Mouse (Mus musculus) brain, embryonic 18.5 days (tissue): ENCODE measurements around the gene Samhd1.

Experiments used
- DNase-seq: peaks from one replicate; pipeline ENCODE4 v3.0.0-alpha.2; 2012; ENCODE audit warnings: low read depth, low spot score

The Samhd1 gene

GRCm38 (mm10) chr2:157136646-157137045 is 1.6 kb upstream of the Samhd1 start:
- no peak for DNase-seq

- DNase-seq: no peak
Measured at GRCm38 (mm10) chr2:157136176-157136575, 1.1 kb upstream of the Samhd1 start.

DNA sequence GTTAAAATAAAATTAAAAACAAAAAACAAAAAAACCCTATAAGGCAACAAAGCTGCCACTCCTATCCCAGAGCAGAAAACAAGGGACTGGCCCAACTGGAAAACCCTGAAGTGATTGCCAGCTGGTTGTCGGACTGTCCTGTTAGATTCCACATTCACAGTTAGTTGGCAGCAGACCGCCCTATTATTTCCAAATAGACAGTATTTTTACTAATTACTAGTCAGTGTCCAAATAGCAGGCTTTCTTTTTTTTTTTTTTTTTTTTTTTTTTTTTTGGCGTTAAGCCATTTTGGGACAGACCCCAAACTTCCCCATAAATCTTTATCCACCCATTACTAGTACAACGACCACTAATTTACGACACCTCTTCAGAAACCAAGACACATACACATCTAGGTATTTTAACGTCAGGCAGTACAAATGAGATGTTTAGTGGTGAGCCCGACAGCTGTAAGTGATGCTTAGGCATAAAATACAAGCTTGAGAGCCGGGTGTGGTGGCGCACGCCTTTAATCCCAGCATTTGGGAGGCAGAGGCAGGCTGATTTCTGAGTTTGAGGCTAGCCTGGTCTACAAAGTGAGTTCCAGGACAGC is 560 bp upstream of the Samhd1 start:
- DNase-seq: no peak

DNA sequence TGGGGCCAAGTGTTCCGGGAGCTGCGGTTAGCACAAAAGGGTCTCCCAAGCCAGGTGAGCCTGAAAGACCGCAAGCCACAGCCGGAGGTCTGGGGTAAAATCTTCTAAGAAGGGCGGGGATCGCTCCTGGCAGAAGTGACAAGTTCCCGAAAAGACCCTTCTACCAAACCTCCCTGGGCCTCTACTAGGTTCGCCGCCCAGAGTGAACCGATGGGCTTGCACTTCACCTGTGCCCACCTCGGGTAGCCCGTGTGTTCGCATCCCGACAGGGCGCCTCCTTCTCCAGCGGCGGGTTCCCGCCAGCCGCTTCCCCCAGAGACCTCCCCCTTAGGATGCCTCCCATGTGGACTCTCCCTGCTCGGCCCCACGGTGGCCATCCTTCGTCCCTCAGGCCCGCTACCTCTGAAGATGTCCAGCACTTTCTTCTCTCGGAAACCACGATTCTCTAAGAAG is 560 bp downstream of the Samhd1 start:
- no peak for DNase-seq

DNA sequence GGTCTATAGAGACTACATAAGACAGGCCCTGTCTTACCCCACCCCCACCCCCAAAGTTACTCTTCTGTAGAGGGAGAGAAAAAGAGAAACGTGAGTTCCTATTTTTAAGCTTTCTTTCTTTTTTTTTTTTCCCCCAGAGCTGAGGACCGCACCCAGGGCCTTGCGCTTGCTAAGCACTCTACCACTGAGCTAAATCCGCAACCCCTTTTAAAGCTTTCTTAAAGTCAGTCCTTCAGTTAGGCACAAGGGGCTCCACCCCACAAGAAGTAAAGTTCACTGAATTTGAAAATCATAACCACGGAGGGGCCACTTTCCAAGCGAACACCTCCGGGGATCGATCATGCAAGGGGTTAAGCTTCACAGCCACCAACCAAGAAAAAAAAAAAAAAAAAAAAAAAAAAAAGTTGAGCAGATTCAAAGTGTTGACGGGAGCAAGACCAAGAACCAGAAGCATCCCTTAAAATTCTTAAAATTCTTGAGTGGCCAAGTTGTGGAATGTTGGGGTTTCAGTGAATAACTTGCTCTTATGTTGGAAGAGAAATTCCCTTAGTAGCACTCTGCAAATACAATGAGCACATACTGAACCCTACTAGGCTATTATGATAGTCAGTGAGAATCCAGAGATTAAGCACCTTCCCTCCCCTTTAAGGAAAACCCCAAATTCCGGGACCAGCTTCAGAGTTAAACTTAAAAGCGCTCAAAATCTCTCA is 1.1 kb downstream of the Samhd1 start:
- no peak for DNase-seq

GRCm38 (mm10) chr2:157132686-157133540 is 2.2 kb downstream of the Samhd1 start:
- DNase-seq: no peak

- DNase-seq: no peak
Measured at GRCm38 (mm10) chr2:157132086-157132485, 3.0 kb downstream of the Samhd1 start.

DNA sequence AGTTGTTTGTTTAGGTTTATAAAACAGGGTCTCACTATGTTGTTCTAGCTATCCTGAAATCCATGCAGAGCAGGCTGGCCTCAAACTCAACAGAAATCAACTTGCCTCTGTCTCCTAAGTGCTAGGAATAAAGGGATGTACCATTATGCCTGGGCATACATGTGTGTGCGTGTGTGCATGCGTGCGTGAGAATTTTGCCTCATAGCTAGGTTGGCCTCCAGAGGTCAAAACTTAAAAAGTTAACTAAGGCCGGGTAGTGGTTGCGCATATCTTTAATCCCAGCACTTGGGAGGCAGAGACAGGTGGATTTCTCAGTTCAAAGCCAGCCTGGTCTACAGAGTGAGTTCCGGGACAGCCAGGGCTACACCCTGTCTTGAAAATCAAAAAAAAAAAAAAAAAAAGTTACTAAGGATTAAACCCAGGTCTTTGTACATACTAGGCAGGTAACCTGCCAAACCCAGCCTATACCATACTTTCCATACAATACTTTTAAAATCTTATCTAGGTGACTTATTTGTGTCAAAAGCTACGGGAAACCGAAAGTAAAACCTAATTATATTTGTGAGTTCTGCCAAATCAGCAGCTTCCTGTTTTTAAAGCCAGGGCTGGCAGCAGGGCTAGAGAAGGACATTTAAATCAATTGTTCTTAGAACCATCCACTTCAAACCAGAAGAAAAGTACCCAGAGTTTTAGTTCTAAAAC is 4.1 kb downstream of the Samhd1 start:
- no peak for DNase-seq

DNA sequence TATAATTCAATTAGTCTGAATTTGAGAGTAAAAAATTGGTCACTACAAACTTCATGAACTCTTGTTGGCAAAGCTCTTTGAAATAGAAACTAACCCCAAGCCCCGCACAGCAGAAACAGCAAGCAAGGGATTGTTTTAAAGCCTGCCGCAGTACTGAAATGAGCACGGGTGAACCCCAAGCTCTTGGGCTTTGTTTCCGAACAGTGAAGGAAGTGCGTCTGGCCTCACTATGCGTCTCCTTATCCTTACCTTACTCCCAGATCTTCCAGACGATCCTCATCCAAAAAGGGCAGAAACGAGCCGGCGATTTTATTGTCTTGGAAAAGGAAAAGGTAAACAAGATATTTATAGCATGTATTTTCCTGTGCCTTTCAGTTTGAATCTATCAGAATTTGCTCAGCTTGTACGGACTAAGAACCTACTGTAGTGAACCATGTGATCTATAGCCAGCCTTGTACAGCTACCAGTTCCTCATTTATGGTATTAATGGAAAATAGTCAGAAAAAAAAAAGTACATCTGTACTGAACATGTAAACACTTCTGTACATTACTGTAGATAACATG is 5.4 kb downstream of the Samhd1 start:
- DNase-seq: no peak

DNA sequence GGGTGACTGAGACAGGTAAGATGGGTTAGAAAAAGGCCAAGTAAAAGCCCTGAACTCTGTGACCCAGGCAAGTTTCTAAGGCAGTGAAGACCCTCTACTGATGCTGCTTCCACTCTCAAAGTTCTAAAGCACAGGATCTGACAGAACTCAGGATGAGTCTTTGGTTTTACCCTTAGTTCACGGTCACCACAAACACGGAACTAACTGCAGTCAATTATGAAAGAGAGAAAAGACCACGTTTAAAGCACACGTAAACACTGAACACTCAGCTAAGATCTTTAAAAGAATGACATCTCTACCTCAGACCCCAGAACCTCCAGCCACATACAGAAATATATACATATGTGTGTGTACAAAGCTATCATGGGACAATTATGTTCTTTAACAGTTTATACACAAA is 6.0 kb downstream of the Samhd1 start:
- no peak for DNase-seq

GRCm38 (mm10) chr2:157128072-157128471 is 7.0 kb downstream of the Samhd1 start:
- DNase-seq: no peak

GRCm38 (mm10) chr2:157127370-157127769 is 7.7 kb downstream of the Samhd1 start:
- DNase-seq: no peak

- no peak for DNase-seq
Measured at GRCm38 (mm10) chr2:157125246-157125645, 9.8 kb downstream of the Samhd1 start.

DNA sequence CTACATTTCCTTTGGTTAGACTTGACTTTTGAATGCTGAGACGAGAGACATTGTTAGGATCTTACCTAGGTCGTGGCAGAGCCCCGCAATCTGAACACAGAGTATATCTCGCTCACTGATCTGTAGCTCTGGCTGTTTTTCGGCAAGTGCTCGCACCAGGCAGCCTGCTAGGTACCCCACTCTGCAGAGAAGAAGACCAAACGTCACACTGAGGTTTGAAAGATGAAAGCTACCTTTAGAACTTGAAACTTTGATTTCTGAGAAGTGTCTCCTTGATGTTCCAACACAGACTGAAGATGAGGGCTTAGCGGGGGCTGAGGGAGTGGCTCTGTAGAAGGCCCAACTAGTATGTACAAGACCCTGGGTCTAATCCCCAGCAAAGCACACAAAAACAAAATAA is 13.3 kb downstream of the Samhd1 start:
- DNase-seq: no peak

- DNase-seq: no peak
Measured at GRCm38 (mm10) chr2:157119075-157119474, 16.0 kb downstream of the Samhd1 start.

DNA sequence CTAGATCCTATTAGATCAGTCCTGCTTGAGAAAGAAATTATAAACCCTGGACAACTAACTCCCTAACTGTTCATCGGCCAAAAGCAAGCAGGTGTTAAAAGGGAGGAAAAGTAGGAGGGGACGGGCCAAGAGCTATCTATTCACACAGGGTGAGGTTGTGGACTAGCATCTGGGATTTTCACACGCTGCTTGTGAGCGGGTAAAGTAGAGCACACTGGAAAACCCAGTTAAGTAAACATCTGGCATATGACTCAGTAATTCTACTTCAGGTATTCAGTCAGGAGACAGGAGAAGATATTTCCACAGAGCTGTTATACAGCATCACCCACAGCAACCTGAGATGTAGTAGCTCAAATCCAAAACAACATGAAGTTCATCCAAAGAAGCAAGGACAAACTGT is 16.5 kb downstream of the Samhd1 start:
- no peak for DNase-seq

DNA sequence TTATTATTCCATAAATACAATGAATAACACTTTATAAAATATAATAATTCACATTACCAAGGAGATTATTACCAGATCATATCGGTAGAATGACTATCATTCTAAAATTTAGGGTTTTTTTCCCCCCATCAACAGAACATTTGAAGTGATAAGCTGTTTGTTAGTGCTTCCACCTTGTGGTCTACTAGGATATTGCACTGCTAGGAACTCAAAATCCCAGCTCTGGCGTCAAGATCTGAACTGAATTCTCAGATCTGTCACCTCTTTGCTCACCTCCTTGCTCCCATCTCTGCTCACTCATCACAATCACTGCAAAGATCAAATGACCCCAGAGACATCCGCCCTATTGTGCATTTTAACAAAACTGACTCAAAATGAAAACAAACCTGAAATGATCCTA is 18.1 kb downstream of the Samhd1 start:
- DNase-seq: no peak

- DNase-seq: no peak
Measured at GRCm38 (mm10) chr2:157108236-157108635, 26.8 kb downstream of the Samhd1 start.

DNA sequence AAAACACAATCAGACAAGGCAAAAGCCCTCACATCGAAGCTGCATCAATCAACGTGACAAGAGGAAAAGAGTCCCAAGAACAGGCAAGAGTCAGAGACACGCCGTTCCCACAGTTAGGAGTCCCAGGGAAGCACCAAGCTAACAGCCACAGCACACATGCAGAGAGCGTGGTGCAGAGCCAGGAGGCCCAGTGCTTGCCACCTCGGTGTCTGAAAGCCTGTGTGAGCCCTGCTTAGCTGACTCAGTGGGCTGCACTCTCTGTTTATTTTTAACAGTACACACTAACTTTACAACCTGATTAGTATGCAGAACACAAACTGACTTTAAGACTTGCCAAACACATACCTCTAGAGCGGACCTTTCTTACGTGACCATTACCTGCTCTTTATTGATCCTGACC is 30.6 kb downstream of the Samhd1 start:
- no peak for DNase-seq

DNA sequence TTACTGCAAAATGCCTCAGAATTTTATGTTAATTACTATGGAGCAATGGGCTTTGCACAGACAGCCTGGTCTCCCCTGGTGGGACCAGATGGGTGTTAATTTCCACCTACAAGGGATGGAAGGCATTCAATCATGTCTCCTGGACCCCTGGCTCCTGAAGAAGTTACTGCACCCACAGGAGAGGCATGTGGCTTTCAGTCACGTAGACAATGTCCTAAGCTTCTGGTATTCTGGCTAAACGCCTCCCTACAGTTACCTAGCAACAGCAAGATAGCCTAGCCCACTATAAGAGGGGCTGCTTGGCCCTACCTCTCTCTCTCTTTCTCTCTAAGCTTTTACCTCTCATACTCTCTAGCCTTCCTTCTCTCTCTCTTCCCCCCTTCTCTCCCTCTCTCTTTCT is 32.8 kb downstream of the Samhd1 start:
- DNase-seq: no peak

- DNase-seq: no peak
Measured at GRCm38 (mm10) chr2:157101650-157102049, 33.4 kb downstream of the Samhd1 start.

DNA sequence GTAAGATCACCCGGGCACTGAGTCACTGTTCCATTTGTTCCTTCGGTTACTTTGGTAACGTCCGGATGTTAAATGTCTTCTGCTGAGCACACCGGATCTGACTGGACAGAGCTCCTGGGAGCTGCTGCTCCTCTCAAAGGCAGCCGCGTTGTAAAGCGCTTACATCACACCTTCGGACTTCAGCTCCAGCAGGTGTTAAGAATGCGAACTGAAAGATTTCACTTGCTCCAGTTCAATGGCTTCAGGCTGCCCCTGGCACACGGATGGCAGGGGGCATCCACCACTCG is 34.8 kb downstream of the Samhd1 start:
- no peak for DNase-seq
